Mouse (Mus musculus): ENCODE data around the gene Khdc3. TPM values are rescaled to one million over a fixed set of nuclear protein-coding genes. Genes with fewer than 3 reads are reported as not detected.

The Khdc3 gene
- polyA plus RNA-seq, 1 experiment = 0.27 TPM

DNA sequence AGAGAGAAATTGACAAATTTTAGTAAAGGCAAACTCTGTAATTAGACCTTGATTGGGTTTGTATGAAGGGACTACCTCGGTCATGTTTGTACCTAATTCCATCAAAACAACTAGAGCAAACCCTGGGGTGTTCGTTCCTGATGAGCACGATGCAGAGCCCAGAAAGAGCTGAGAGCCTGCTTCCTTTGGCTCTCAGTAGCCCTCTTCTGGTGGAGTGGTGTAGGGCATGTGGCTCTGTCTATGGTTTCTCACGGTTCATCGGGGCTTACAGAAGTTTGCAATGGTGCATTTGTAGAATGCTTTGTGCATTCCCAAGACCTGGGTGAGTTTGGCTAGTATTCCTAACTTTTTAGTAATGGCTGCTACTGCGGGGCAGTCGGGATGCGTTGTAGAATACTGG is 20.1 kb downstream of the Khdc3 start:
- no peaks in the 10 kb centered on the region for H3K4me1 ChIP-seq (ENCODE audit: control insufficient read depth, insufficient read depth, low read length)
- no peak overlapping the region for H3K27ac ChIP-seq (ENCODE audit: insufficient read depth, low read length)
- no peak overlapping the region for H3K4me3 ChIP-seq (ENCODE audit: insufficient read depth, low read length)
- TF ChIP-seq POLR2A (IDR thresholded peaks at IDR 0.05; ENCODE audit: extremely low read depth, insufficient read depth, low read length) = no peak
- TF ChIP-seq CTCF (IDR thresholded peaks at IDR 0.05; ENCODE audit: extremely low read depth, insufficient read depth, low read length) = peak; percentile 59

DNA sequence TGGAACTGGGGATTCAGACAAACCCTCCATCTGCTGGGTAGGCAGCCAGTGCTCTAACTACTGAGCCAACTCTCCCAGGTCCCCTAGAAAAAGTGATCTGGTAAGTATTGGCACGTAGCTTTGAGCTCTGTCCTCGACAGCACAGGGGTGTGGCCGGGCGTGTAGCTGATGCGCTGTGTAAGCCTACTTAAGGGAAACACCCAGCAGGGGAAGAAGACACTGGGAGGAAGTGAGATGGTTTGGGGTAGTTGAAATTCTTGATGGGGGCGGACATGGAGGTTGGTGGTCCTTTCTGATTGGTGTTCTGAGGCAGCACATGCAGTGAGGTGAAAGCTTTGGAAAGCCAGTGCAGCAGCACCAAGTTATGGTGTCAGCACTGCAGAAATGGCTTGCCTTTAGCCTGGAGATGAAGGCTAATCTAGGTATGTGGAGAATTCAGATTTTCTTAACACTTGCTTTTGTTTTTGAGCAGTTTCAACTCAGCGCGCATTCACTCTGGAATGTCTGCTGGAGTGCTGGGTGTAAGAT is 23.5 kb downstream of the Khdc3 start:
- H3K27ac ChIP-seq (ENCODE audit: insufficient read depth, low read length) = no peak overlapping the region
- no peaks in the 10 kb centered on the region for H3K4me1 ChIP-seq (ENCODE audit: control insufficient read depth, insufficient read depth, low read length)
- no peak for TF ChIP-seq CTCF (IDR thresholded peaks at IDR 0.05; ENCODE audit: extremely low read depth, insufficient read depth, low read length)
- TF ChIP-seq POLR2A (IDR thresholded peaks at IDR 0.05; ENCODE audit: extremely low read depth, insufficient read depth, low read length) = no peak
- H3K4me3 ChIP-seq (ENCODE audit: insufficient read depth, low read length) = no peak overlapping the region

DNA sequence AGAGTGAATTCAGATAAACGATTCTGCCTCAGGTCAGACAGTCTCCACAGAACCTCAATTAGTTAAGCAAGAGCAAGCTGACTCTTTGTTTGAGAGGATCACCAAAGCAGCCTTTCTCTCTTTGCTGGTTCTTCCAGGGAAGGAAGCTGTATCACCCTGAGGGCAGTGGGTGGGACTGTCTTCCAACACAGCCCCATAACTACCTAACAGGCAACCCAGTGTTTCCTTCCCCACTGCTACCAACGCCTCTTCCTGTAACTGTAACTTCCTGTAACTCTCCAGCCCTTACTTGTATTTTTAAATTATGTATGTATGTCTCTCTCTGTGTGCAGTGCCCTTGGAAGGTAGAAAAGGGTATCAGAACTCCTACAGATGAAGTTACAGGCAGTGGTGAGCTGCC is 25.8 kb downstream of the Khdc3 start:
- Histone ChIP-seq H3K4me3 (ENCODE audit: insufficient read depth, low read length) (no peak overlapping the region), H3K27ac (ENCODE audit: insufficient read depth, low read length) (no peak overlapping the region), H3K4me1 (ENCODE audit: control insufficient read depth, insufficient read depth, low read length) (no peaks in the 10 kb centered on the region)
- TF ChIP-seq POLR2A (IDR thresholded peaks at IDR 0.05; ENCODE audit: extremely low read depth, insufficient read depth, low read length) = no peak
- no peak for TF ChIP-seq CTCF (IDR thresholded peaks at IDR 0.05; ENCODE audit: extremely low read depth, insufficient read depth, low read length)

DNA sequence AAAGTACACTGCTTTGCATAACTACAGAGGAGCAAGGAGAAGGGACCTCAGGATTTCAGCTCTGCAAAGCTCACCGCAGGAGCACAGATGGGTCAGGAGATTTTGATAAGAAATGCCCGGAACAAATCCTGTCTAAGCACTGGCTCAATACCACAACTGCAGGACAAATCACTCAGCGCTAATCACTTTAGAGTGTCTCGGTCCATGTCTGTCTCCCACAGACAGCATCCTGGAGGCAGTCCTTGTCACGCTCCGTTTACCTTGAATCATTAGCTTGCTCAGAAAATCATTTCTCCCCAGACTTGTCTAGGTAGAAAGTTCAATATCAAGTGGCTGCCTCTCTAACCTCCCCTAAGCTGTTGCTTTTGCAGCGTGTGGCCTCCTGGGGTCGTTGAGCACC is 28.2 kb downstream of the Khdc3 start:
- Histone ChIP-seq H3K27ac (ENCODE audit: insufficient read depth, low read length) (no peak overlapping the region), H3K4me3 (ENCODE audit: insufficient read depth, low read length) (no peak overlapping the region), H3K4me1 (ENCODE audit: control insufficient read depth, insufficient read depth, low read length) (no peaks in the 10 kb centered on the region)
- no peak for TF ChIP-seq POLR2A (IDR thresholded peaks at IDR 0.05; ENCODE audit: extremely low read depth, insufficient read depth, low read length)
- TF ChIP-seq CTCF (IDR thresholded peaks at IDR 0.05; ENCODE audit: extremely low read depth, insufficient read depth, low read length) = no peak

DNA sequence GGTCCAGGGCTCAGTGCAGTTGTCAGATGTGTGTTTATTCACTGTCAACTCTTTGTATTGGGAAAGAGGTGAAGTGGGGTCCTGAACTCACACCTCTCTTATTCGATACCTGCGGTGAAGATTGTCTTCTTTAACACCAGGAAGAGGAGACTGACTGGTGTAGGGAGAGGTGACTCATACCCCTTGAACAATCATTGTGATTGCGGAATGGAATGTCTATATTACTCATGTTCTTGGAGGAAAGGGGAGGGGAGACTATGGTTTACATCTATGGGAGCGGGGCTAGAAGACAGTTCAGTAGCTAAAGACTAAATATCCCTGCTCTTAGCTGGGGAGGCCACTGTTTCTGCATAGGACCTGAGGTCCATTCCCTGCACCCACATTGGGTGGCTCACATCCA is 28.9 kb downstream of the Khdc3 start:
- no peaks in the 10 kb centered on the region for H3K4me1 ChIP-seq (ENCODE audit: control insufficient read depth, insufficient read depth, low read length)
- TF ChIP-seq CTCF (IDR thresholded peaks at IDR 0.05; ENCODE audit: extremely low read depth, insufficient read depth, low read length) (no peak), POLR2A (IDR thresholded peaks at IDR 0.05; ENCODE audit: extremely low read depth, insufficient read depth, low read length) (no peak)

DNA sequence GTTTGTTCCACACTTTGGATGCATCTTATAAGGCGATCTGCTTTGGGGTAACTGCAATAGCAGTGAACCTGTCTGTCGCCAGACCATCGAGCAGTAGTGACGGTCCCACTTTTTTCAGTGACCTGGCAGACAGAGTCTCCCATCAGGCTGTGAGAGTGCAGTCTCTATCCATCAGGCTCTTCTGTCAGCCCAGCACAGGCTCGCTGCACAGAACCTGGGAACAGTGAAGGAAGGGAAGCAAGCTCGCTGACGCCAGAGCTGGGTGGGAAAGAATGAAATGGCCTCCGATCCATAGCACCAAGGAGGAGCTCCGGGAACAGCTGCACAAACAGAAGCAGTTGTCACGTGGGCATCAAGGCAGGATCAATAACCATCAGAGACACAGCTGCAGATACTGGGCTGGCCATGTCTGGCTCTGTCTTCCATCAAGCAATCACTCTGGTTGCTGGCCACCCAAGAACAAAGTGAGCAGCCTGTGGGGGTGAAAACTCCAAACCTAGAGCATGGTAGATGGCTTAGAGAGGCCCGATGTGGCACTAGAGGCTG is 35.8 kb downstream of the Khdc3 start:
- Histone ChIP-seq H3K4me3 (ENCODE audit: insufficient read depth, low read length) (no peak overlapping the region), H3K27ac (ENCODE audit: insufficient read depth, low read length) (no peak overlapping the region), H3K4me1 (ENCODE audit: control insufficient read depth, insufficient read depth, low read length) (no peaks in the 10 kb centered on the region)
- TF ChIP-seq POLR2A (IDR thresholded peaks at IDR 0.05; ENCODE audit: extremely low read depth, insufficient read depth, low read length) (no peak), CTCF (IDR thresholded peaks at IDR 0.05; ENCODE audit: extremely low read depth, insufficient read depth, low read length) (no peak)

More for the DNA sequence above, 28.9 kb downstream of the Khdc3 start:
- Histone ChIP-seq H3K27ac (ENCODE audit: insufficient read depth, low read length) (no peak overlapping the region), H3K4me3 (ENCODE audit: insufficient read depth, low read length) (no peak overlapping the region)

Other genes starting within 250 kb of the Khdc3 start
- 7.7 and 8.5 TPM in 2 replicates for gene Pygo1, start 176.2 kb upstream of the Khdc3 start, polyA plus RNA-seq (2012; rRNA removed)
- 1.7 and 2.0 TPM in 2 replicates for gene Dyx1c1, start 143.1 kb upstream of the Khdc3 start, polyA plus RNA-seq (2012; rRNA removed)
- not detected in 2 replicates for gene Gm44503, start 143.0 kb upstream of the Khdc3 start, polyA plus RNA-seq (2012; rRNA removed)
- 16.6 and 18.3 TPM in 2 replicates for gene Ccpg1os, start 116.5 kb upstream of the Khdc3 start, polyA plus RNA-seq (2012; rRNA removed)
- 70.8 and 81.8 TPM in 2 replicates for gene Ccpg1, start 116.4 kb upstream of the Khdc3 start, polyA plus RNA-seq (2012; rRNA removed)
- 17.0 and 20.1 TPM in 2 replicates for gene Pigb, start 61.5 kb upstream of the Khdc3 start, polyA plus RNA-seq (2012; rRNA removed)
- 2.8 and 3.0 TPM in 2 replicates for gene Rab27a, start 57.0 kb upstream of the Khdc3 start, polyA plus RNA-seq (2012; rRNA removed)
- not detected in 2 replicates for gene Gm20509, start 634 bp downstream of the Khdc3 start, polyA plus RNA-seq (2012; rRNA removed)
- 60.9 and 61.2 TPM in 2 replicates for gene Rsl24d1, start 11.6 kb downstream of the Khdc3 start, polyA plus RNA-seq (2012; rRNA removed)

Data from cortical plate, adult 2 months (tissue).